Mouse (Mus musculus) spleen, adult 2 months (tissue): ENCODE results near the gene Pkd1l1. TPM values are rescaled to one million over a fixed set of nuclear protein-coding genes. Genes with fewer than 3 reads are reported as not detected.

Experiments
- DNase-seq, 2 experiments: peaks; one replicate each; pipeline versions ENCODE4 v3.0.0 to v3.0.0-alpha.2; 2012 to 2021; ENCODE audit warnings: low spot score in 2 of 2, low read depth in 1 of 2
- H3K27ac ChIP-seq: fragments of 200-500 bp; 2 replicates; pipeline ENCODE4 v1.5.1; 2012; ENCODE audit warnings: low read length, inconsistent platforms; ENCODE audit not compliant: insufficient read depth
- H3K27me3 ChIP-seq: fragments of 200-500 bp; 2 replicates; pipeline ENCODE4 v1.6.1; 2012; ENCODE audit warnings: mild to moderate bottlenecking, moderate library complexity, low read length, inconsistent platforms; ENCODE audit not compliant: control insufficient read depth, insufficient read depth
- H3K36me3 ChIP-seq: fragments of 200-500 bp; 2 replicates; pipeline ENCODE4 v1.6.1; 2012; ENCODE audit warnings: mild to moderate bottlenecking, low read length, inconsistent platforms; ENCODE audit not compliant: control insufficient read depth, insufficient read depth
- H3K4me1 ChIP-seq: fragments of 200-500 bp; 2 replicates; pipeline ENCODE4 v1.6.1; 2011; ENCODE audit warnings: inconsistent platforms; ENCODE audit not compliant: control insufficient read depth, insufficient read depth, insufficient read length
- H3K4me3 ChIP-seq: fragments of 200-500 bp; 2 replicates; pipeline ENCODE4 v1.5.1; 2011; ENCODE audit warnings: mild to moderate bottlenecking, inconsistent platforms; ENCODE audit not compliant: insufficient read depth, insufficient read length; ENCODE audit errors: extremely low read depth
- CTCF ChIP-seq: fragments of 200-500 bp; IDR thresholded peaks from 2 replicates; pipeline ENCODE4 v1.5.1; 2011; ENCODE audit warnings: mild to moderate bottlenecking, inconsistent platforms; ENCODE audit not compliant: insufficient read depth, insufficient read length, insufficient replicate concordance; ENCODE audit errors: extremely low read depth
- POLR2A ChIP-seq: fragments of 200-500 bp; IDR thresholded peaks from 2 replicates; pipeline ENCODE4 v1.6.1; 2011; ENCODE audit warnings: low read depth, low read length, inconsistent platforms
- WGBS: fragments of 180-500 bp; shearing (Covaris S2); methylation state at CpG from one replicate; pipeline ENCODE4 v1.1.7; 2018; 5-methylcytosine and 5-hydroxymethylcytosine counted together
- polyA plus RNA-seq: library from polyadenylated mRNA; depleted of rRNA; stranded (reverse); fragments of >200 nt; gene quantifications from 2 replicates; pipeline ENCODE4 v1.2.3, GENCODE M21; 2012; rRNA removed

The Pkd1l1 gene
- polyA plus RNA-seq, 1 experiment: 0.46 TPM

- DNase-seq: no peak
- 63% methylated on average over 3 of the region's 3 CpGs for WGBS
- TF ChIP-seq POLR2A (no peak), CTCF (no peak)
- Histone ChIP-seq H3K4me3 (no peak overlapping the region), H3K36me3 (no peaks in the 10 kb centered on the region), H3K4me1 (no peaks in the 10 kb centered on the region), H3K27ac (no peak overlapping the region), H3K27me3 (no peaks in the 10 kb centered on the region)
Measured at GRCm38 (mm10) chr11:8787604-8788003, 185.5 kb downstream of the Pkd1l1 start.

DNA sequence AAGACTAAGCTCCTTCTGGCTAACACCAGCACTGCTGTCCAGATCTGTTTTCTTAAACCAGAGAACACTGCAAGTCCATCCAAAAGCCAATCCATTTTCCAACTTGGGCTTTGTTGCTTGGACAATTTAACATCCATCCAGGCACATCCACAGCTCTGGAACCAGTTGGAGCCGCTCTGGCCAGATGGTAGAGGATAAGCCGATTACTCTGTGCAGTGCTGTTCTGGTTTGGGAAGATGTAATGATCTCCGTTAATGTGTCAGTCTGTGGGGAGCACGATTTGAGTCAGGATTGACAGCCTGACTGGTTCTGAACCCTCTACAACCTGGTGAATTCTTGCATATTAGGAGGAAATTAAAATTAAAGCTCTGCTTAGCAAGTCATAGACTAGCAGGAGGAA lies 188.7 kb downstream of the Pkd1l1 start:
- Histone ChIP-seq H3K27me3 (no peaks in the 10 kb centered on the region), H3K36me3 (no peaks in the 10 kb centered on the region), H3K27ac (no peak overlapping the region), H3K4me1 (no peaks in the 10 kb centered on the region), H3K4me3 (no peak overlapping the region)
- no peak for DNase-seq
- TF ChIP-seq CTCF: no peak
- TF ChIP-seq POLR2A: no peak
- 92% methylated on average over 4 of the region's 4 CpGs for WGBS

- H3K27me3 ChIP-seq: no peaks in the 10 kb centered on the region
- TF ChIP-seq CTCF: no peak
- no peak for TF ChIP-seq POLR2A
- H3K4me3 ChIP-seq: no peak overlapping the region
- DNase-seq: no peak
- WGBS: 85% methylated on average over 3 of the region's 3 CpGs
- H3K4me1 ChIP-seq: no peaks in the 10 kb centered on the region
- no peaks in the 10 kb centered on the region for H3K36me3 ChIP-seq
- H3K27ac ChIP-seq: 0 out of 2 replicates have a peak overlapping the region, but pooled peaks have one; percentile 11
Measured at GRCm38 (mm10) chr11:8782141-8782465, 191.0 kb downstream of the Pkd1l1 start.

GRCm38 (mm10) chr11:8781308-8782140 lies 191.5 kb downstream of the Pkd1l1 start:
- no peak overlapping the region for H3K4me3 ChIP-seq
- WGBS: 77% methylated on average over 10 of the region's 10 CpGs

DNA sequence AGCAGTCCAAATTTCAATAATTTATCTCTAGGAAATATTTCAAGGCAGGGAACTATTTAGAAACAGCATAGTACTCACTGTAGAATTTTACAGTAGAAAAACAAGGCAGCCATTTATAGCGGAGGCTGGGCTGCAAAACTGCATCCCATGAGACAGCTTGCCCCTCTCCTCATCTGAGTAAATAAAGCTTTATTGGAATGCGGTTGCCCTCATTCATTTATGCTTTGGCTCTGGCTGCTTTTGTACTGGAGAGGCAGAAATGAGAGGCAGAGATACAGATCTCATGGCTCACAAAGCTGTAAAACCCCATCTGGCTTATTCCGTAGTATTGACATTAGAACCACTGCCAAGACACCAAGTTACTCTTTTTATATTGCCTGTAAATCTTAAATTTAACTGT lies 193.6 kb downstream of the Pkd1l1 start:
- Histone ChIP-seq H3K36me3 (no peaks in the 10 kb centered on the region), H3K4me1 (no peaks in the 10 kb centered on the region), H3K4me3 (no peak overlapping the region), H3K27ac (no peak overlapping the region), H3K27me3 (no peaks in the 10 kb centered on the region)
- no peak for DNase-seq
- WGBS: 90% methylated on average over 3 of the region's 3 CpGs
- TF ChIP-seq POLR2A: no peak
- TF ChIP-seq CTCF: no peak

More at GRCm38 (mm10) chr11:8781308-8782140, 191.5 kb downstream of the Pkd1l1 start:
- H3K27me3 ChIP-seq: no peaks in the 10 kb centered on the region
- no peaks in the 10 kb centered on the region for H3K4me1 ChIP-seq
- H3K27ac ChIP-seq: peak overlapping the region; percentile 60; the same call in 1 of the 2 replicates
- no peaks in the 10 kb centered on the region for H3K36me3 ChIP-seq
- DNase-seq: no peak
- TF ChIP-seq CTCF: no peak
- no peak for TF ChIP-seq POLR2A

Other genes starting within 250 kb of the Pkd1l1 start
- 6.0 and 6.1 TPM in 2 replicates for gene Hus1, start 37.9 kb upstream of the Pkd1l1 start, polyA plus RNA-seq
- 0.05 TPM in 1 of 2 replicates, not detected in the other for gene Gm11992, start 75.3 kb upstream of the Pkd1l1 start, polyA plus RNA-seq
- gene Sun3, start 75.7 kb upstream of the Pkd1l1 start, polyA plus RNA-seq: not detected in 2 replicates
- 3.0 and 3.2 TPM in 2 replicates for gene Upp1, start 144.8 kb upstream of the Pkd1l1 start, polyA plus RNA-seq
- gene Abca13, start 218.7 kb upstream of the Pkd1l1 start, polyA plus RNA-seq: 0.04 and 0.05 TPM in 2 replicates